24 mouse cellular contexts compared by ENCODE assay signal in the genomic region with DNA sequence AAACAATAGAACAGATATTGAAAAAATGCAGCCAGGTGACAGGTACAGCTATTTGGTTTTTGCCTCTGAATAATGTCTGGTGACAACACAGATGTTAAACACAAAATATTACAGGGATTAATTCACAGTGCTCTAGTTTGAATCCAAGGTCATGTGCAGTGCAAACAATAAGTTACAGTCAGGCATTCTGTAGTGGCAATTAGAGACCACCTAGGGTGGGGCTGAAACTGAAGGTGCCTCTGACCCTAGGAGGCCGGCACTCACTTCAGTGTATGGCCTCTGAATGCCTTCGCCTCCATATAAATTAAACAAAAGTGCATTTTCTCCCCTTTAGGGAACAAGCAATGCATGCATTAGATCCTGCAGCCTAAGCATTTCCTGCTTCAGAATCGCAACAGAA.
"Had no signal": no experiment of that assay in that cellular context is flagged by ENCODE, and none has a peak within 500 bp of the region (broad histone marks: within the 10 kb centered on the region; RNA-seq: fewer than 3 reads in every experiment).

No protein-coding gene starts in this region.

- H3K4me3 ChIP-seq: gastrocnemius, adult 2 months; heart, embryonic 10.5 days; heart, embryonic 12.5 days; hindbrain, embryonic 10.5 days; hindbrain, embryonic 12.5 days; intestine, embryonic 15.5 days; layer of hippocampus, adult 2 months; left cerebral cortex, adult 2 months; limb, embryonic 10.5 days; limb, embryonic 12.5 days had no signal

- H3K36me3 ChIP-seq: heart, embryonic 10.5 days; heart, embryonic 12.5 days; hindbrain, embryonic 10.5 days; hindbrain, embryonic 12.5 days; intestine, embryonic 15.5 days; limb, embryonic 10.5 days; limb, embryonic 12.5 days had no signal

- H3K9me3 ChIP-seq: heart, embryonic 10.5 days; heart, embryonic 12.5 days; hindbrain, embryonic 10.5 days; hindbrain, embryonic 12.5 days; intestine, embryonic 15.5 days; limb, embryonic 10.5 days; limb, embryonic 12.5 days had no signal

- ATAC-seq: hindbrain, embryonic 16.5 days; inflammation-experienced regulatory T-cells, adult 6 months; intestine, embryonic 15.5 days; intestine, postnatal 0 days had no signal

- H3K4me2 ChIP-seq: heart, embryonic 12.5 days; hindbrain, embryonic 12.5 days; hindbrain, embryonic 14.5 days; intestine, embryonic 15.5 days; limb, embryonic 12.5 days; liver, embryonic 11.5 days had no signal

- H3K9ac ChIP-seq: heart, embryonic 12.5 days; hindbrain, embryonic 12.5 days; hindbrain, embryonic 14.5 days; intestine, embryonic 15.5 days; limb, embryonic 12.5 days had no signal

- H3K4me1 ChIP-seq: heart, embryonic 10.5 days; heart, embryonic 12.5 days; hindbrain, embryonic 10.5 days; hindbrain, embryonic 12.5 days; intestine, embryonic 15.5 days had no signal

- H3K27me3 ChIP-seq: heart, embryonic 12.5 days; hindbrain, embryonic 12.5 days; intestine, embryonic 15.5 days; limb, embryonic 12.5 days had no signal

- H3K27ac ChIP-seq: gastrocnemius, adult 2 months; heart, embryonic 10.5 days; hindbrain, embryonic 10.5 days; hindbrain, embryonic 12.5 days; hindbrain, embryonic 14.5 days; intestine, embryonic 15.5 days; layer of hippocampus, adult 2 months; left cerebral cortex, adult 2 months; limb, embryonic 10.5 days; limb, embryonic 12.5 days had no signal

- DNase-seq: gastrocnemius, adult 2 months; gastrocnemius, postnatal 10 days; gastrocnemius, postnatal 25 days; heart, adult 18-20 months; heart, postnatal 10 days; heart, postnatal 4 days; kidney, adult 2 months; kidney, postnatal 25 days; kidney, postnatal 4 days; liver had no signal
